Mouse (Mus musculus): Measurements from ENCODE around the gene 1700016C15Rik.

The 1700016C15Rik gene

DNA sequence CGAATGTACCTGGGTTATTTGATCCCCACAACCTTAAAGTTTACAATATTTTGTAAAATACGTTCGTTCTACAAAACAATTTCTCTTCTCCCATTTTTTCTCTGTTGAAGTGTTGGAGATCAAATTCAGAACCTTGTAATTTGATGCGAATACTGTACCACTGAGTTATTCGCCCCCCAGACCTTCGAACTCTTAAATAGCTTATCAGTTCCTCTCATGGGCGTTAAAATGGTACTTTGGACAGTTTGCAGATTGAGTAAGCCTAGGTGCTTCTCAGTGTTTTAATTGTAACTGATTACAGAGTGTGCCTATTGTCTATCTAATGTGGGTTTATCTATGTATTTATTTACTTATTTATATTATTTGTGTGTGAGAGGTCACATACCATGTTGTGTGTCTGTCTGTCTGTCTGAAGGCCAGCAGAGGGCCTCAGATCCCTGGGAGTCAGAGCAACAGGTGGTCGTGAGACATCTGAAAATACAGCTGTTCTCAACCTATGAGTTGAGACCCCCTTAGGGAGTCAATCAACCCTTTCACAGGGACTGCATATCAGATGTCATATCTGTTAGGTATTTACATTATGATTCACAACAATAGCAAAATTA lies 67.6 kb downstream of the 1700016C15Rik start:
- no peak for DNase-seq (ENCODE audit: low spot score)

All from testis, postnatal 10 days (tissue).